Mouse (Mus musculus) cerebellum, adult (tissue): ENCODE measurements around the gene Gper1.

Experiments
- ATAC-seq: cut with Nextera tagmentation; 2 replicates; pipeline ENCODE4 v1.9.2; 2017; ENCODE audit warnings: mild to moderate bottlenecking, moderate library complexity, mixed read lengths; ENCODE audit not compliant: insufficient number of reproducible peaks, low FRiP score, low TSS enrichment

Gene Gper1

GRCm38 (mm10) chr5:139423026-139423865, at the start of gene Gper1:
Gene Gper1, plus strand, starts transcription at chr5:139423151.
- no peak for ATAC-seq

- no peak for ATAC-seq
Observed at GRCm38 (mm10) chr5:139373889-139374444, 49.0 kb upstream of the Gper1 start.

GRCm38 (mm10) chr5:139374841-139375240, 48.1 kb upstream of the Gper1 start:
- no peak for ATAC-seq

- ATAC-seq: no peak
Observed at GRCm38 (mm10) chr5:139377468-139378270, 45.3 kb upstream of the Gper1 start, which contains the start of gene Gpr146. Gene Gpr146, plus strand, starts transcription at chr5:139377697.

- ATAC-seq: no peak
Observed at GRCm38 (mm10) chr5:139378271-139378556, 44.7 kb upstream of the Gper1 start.

- ATAC-seq: no peak
Observed at GRCm38 (mm10) chr5:139378986-139379629, 43.8 kb upstream of the Gper1 start.

- ATAC-seq: no peak
Observed at GRCm38 (mm10) chr5:139379771-139380384, 43.1 kb upstream of the Gper1 start.

GRCm38 (mm10) chr5:139380385-139381248, 42.3 kb upstream of the Gper1 start:
- ATAC-seq: peak; percentile 81

- ATAC-seq: no peak
Observed at GRCm38 (mm10) chr5:139381586-139382513, 41.1 kb upstream of the Gper1 start.

- no peak for ATAC-seq
Observed at GRCm38 (mm10) chr5:139382760-139383159, 40.2 kb upstream of the Gper1 start.

- no peak for ATAC-seq
Observed at GRCm38 (mm10) chr5:139383234-139383633, 39.7 kb upstream of the Gper1 start.

- ATAC-seq: no peak
Observed at GRCm38 (mm10) chr5:139384531-139384930, 38.4 kb upstream of the Gper1 start.

GRCm38 (mm10) chr5:139386047-139386446, 36.9 kb upstream of the Gper1 start:
- no peak for ATAC-seq

- ATAC-seq: no peak
Observed at GRCm38 (mm10) chr5:139387329-139388194, 35.4 kb upstream of the Gper1 start.

GRCm38 (mm10) chr5:139388195-139388570, 34.8 kb upstream of the Gper1 start:
- no peak for ATAC-seq

- no peak for ATAC-seq
Observed at GRCm38 (mm10) chr5:139388694-139389675, 34.0 kb upstream of the Gper1 start.
